Mouse (Mus musculus) WW6 (cell line): Measurements from ENCODE around the gene Itpkb.
A peak's percentile ranks its signal among the peaks of the same experiment; 100 is the strongest.
"Not testable (repeated sequence)": the region's sequence is repeated elsewhere in the genome, so short reads cannot be mapped to it uniquely, and the experiment has no call there.

ENCODE experiments used
- DNase-seq: peaks from one replicate; pipeline ENCODE4 v3.0.0-alpha.2; 2013; ENCODE audit warnings: low read depth, low spot score

The Itpkb gene

GRCm38 (mm10) chr1:180368112-180368511 is 37.8 kb downstream of the Itpkb start:
- no peak for DNase-seq

- no peak for DNase-seq
Measured at GRCm38 (mm10) chr1:180368646-180369045, 38.4 kb downstream of the Itpkb start.

- no peak for DNase-seq
Measured at GRCm38 (mm10) chr1:180370858-180371652, 40.8 kb downstream of the Itpkb start.

- not testable (repeated sequence) for DNase-seq
Measured at GRCm38 (mm10) chr1:180372258-180372657, 42.0 kb downstream of the Itpkb start.

- DNase-seq: no peak
Measured at GRCm38 (mm10) chr1:180376598-180376997, 46.3 kb downstream of the Itpkb start.

- no peak for DNase-seq
Measured at GRCm38 (mm10) chr1:180379559-180379958, 49.3 kb downstream of the Itpkb start.

GRCm38 (mm10) chr1:180382358-180382757 is 52.1 kb downstream of the Itpkb start:
- no peak for DNase-seq

GRCm38 (mm10) chr1:180383884-180384283 is 53.6 kb downstream of the Itpkb start:
- no peak for DNase-seq

GRCm38 (mm10) chr1:180384486-180384885 is 54.2 kb downstream of the Itpkb start:
- DNase-seq: peak; percentile 11

- no peak for DNase-seq
Measured at GRCm38 (mm10) chr1:180385308-180385707, 55.0 kb downstream of the Itpkb start.

GRCm38 (mm10) chr1:180386951-180387749 is 56.9 kb downstream of the Itpkb start:
- peak; percentile 94 for DNase-seq

- DNase-seq: no peak
Measured at GRCm38 (mm10) chr1:180387750-180388480, 57.6 kb downstream of the Itpkb start.

- no peak for DNase-seq
Measured at GRCm38 (mm10) chr1:180388481-180388880, 58.2 kb downstream of the Itpkb start.

GRCm38 (mm10) chr1:180389213-180389760 is 59.0 kb downstream of the Itpkb start:
- DNase-seq: not testable (repeated sequence)

- no peak for DNase-seq
Measured at GRCm38 (mm10) chr1:180390321-180390731, 60.0 kb downstream of the Itpkb start.

GRCm38 (mm10) chr1:180390746-180391574 is 60.7 kb downstream of the Itpkb start:
- DNase-seq: no peak

- no peak for DNase-seq
Measured at GRCm38 (mm10) chr1:180391575-180391945, 61.3 kb downstream of the Itpkb start.

GRCm38 (mm10) chr1:180392137-180392798 is 62.0 kb downstream of the Itpkb start:
- no peak for DNase-seq

GRCm38 (mm10) chr1:180393017-180393797 is 62.9 kb downstream of the Itpkb start:
- no peak for DNase-seq

GRCm38 (mm10) chr1:180393873-180394272 is 63.6 kb downstream of the Itpkb start:
- DNase-seq: no peak
